Mouse (Mus musculus) mouse embryonic stem cell (cell line): Measurements from ENCODE around the gene Gm3147.
"Not testable (repeated sequence)": the region's sequence is repeated elsewhere in the genome, so short reads cannot be mapped to it uniquely, and the experiment has no call there.

Experiments
- in situ Hi-C, 2 experiments: fragments of 300-500 bp; cut with MboI; formaldehyde crosslinking; loops; 1 replicate in 1 of 2; 3 replicates in 1 of 2; pipeline ENCODE4 v1.14.3; 2019 to 2020; ENCODE audit warnings: low sequenced_read_pairs in 2 of 2, low pct_unique_long_range_greater_than_20kb in 1 of 2, mixed read lengths in 1 of 2; ENCODE audit not compliant: unreplicated experiment in 1 of 2

The Gm3147 gene

GRCm38 (mm10) chr5:94616242-94616641 lies at the start of gene Gm3147:
Gene Gm3147 (minus strand): TSS chr5:94616342.
- in situ Hi-C loops, result not testable (repeated sequence)

- in situ Hi-C loops, result not testable (repeated sequence)
These were observed 31.9 kb upstream of the Gm3147 start, which contains the start of gene Gm6205 for GRCm38 (mm10) chr5:94648082-94648481. Gene Gm6205 (plus strand): TSS chr5:94648382.

GRCm38 (mm10) chr5:94623679-94624078 lies 7.5 kb upstream of the Gm3147 start, which contains the start of gene Gm6509:
Gene Gm6509 (plus strand): TSS chr5:94623979.
- in situ Hi-C loops, result not testable (repeated sequence)
